Mouse (Mus musculus): ENCODE data around the gene Krt4.

Krt4 gene

GRCm38 (mm10) chr15:101924635-101925034 lies at the start of gene Krt4:
TSS of gene Krt4 (minus strand) at chr15:101924735.
- DNase-seq (ENCODE audit: low spot score) = no peak

DNA sequence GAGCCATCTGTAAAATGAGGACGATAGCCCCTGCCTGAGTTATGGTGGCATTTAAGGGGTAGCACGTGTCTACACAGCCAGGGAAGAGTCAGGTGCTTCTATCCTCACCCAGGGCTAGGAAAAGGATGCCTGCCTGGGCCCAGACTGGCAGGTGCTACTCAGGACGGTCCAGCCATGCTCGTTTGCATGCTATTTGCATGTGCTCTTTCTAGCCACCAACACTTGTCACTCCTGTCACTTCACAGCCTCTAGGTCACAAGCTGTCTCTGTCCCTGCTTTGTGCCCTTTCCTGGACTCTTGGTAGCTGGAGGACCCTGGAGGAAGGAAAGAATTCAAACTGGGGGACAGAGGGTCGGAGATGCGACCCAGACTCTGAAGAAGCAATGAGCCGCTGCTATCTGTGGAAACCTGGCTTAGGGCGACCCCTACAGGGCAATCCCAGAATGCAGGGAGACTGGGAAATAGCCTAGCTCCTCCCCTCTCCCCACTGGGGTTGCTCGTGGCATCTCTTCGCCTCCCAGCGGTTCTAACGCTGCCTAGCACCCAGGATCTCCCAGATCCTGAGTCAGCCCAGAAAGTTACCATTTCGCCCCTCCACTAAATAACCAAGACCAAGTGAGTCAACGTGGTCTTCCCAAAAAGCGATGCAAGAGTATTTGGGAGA lies 49.0 kb upstream of the Krt4 start:
- DNase-seq (ENCODE audit: low spot score) = peak; percentile 96

GRCm38 (mm10) chr15:101970536-101970935 lies 46.0 kb upstream of the Krt4 start:
- peak; percentile 62 for DNase-seq (ENCODE audit: low spot score)

DNA sequence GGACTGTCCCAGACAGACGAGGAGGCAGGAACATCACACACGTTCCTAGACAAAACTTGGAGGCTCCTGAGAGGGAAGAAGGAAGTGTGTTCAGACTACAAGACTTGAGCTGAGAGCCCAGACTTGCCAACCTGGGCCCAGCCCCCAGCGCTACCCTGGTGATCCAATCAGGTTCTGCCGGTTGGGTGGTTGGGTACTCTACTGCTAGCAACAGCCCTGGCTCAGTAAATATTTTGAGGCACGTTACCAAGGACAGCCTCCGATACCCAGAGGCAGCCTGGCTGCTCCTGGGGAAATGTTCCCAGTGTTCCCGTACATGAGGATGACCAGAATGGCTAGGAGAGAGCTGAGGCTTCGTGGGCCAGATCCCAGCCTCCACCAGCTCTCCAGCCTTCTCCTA lies 42.3 kb upstream of the Krt4 start:
- no peak for DNase-seq (ENCODE audit: low spot score)

- DNase-seq (ENCODE audit: low spot score) = no peak
Observed at GRCm38 (mm10) chr15:101958891-101959290, 34.4 kb upstream of the Krt4 start.

- DNase-seq (ENCODE audit: low spot score) = no peak
Observed at GRCm38 (mm10) chr15:101954187-101954586, 29.7 kb upstream of the Krt4 start, which contains the start of gene Krt78. TSS of gene Krt78 (minus strand) at chr15:101954287.

DNA sequence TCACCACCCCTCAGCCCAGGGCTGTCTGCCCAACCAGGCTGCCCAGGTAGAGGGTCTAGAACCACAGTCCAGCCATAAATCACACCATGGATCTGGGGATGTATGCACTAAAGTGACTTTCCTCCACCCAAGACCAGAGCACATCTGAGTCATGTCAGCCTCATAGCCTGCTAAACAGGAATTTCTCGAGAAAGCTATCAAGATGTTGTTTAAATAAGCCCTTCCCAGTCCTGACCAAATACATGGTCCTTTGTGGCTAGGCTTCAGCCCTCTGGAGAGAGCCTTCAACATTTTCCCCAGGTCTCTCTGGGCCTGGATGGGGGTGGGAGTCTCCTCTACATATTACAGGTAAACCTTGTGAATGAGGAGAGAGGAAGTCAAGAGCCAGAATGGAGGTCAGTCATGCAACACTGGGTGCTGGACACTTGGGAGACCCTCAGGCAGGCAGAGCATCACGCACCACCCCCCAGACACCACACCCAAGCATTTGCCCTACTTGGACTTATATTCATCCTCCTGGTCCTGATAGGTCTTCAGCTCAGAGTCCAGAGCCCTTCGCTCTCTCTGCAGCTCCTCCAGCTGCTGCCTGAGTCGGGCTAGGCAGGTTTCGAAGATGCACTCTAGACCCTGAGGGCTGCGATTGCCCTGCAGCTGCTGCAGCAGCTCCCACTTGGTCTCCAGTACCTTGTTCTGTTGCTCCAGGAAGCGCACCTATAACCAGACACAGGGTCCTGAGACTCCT lies 28.4 kb upstream of the Krt4 start:
- no peak for DNase-seq (ENCODE audit: low spot score)

DNA sequence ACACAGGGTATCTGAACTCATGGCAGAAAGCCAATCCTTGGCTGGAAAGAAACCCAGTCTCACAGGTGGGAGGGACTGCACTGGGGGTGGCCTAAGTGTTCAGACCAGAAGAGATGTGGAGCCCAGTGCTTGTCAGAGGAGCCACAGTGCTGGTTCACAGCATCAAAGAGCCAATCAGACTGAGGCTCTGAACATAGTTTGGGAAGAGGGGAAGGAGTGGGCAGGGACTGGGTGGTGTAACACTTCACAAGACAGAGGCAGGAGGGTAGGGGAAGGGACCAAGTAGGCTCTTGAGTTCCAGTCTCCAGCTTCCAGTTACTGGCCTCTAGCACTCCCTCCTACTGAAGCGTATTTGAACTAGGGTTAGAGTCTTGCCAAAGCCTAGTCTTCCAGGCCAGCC lies 20.9 kb upstream of the Krt4 start:
- no peak for DNase-seq (ENCODE audit: low spot score)

GRCm38 (mm10) chr15:101941948-101942347 lies 17.4 kb upstream of the Krt4 start:
- DNase-seq (ENCODE audit: low spot score) = no peak

DNA sequence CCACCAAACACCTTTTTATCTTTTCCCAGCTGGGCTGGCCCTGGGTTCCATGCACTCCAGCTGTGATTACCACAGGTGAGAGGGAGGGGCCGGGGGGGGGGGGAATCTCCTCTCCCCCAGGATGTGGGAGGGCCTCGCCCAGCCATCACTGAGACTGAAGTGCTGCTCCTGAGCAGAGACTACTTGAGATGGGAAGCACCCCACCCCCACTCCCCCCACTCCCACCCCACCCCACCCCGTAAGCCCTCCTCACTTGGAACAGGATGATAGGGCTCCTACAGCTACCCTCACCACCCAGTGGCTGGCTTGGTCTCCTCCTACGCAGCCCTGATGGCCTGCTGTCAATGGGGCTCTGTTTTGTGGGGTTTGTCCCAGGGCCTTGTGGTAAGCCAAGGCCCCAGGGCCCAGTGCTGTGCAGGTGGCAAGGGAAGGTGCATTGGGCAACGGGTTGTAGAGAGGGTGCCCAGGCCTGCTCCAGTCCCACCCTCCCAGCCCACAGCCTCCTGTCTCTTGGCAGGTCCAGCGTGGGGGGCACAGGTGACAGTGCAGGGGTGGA lies 15.8 kb upstream of the Krt4 start, which contains the start of gene Krt79:
TSS of gene Krt79 (minus strand) at position 51 of the 556 bp plus-strand sequence.
- no peak for DNase-seq (ENCODE audit: low spot score)

DNA sequence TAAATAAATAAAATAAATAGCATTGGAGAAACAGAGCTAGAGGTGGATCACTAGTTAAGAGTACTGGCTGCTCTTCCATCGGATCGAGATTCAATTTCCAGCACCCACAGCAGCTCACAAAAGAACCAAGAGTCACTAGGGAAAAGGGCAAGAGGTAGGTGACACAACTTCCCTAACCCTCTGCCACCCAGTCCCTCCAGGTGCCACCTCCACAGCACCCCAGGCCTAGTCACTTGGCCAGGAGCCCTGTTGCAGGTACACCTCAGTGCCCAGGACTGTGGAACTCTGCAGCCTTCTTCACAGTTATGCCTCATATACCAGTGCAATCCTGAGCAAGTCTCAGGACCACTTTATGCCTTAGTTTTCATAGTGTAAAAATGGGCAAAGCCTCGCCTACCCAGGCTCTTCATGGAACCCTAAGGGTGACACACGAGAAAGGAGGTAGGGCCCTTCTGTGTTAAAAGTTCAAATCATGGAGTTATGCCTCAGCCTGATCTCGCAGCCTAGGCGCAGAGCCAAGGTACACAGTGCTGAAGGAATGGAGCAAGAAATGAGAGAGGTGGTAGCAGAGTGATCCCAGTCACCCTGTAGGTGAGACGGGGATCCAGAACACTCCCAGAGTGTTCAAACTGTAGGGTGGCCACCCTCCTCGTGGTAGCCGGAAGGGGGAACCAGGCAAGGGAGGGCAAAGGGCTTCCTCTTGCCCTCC lies 14.2 kb upstream of the Krt4 start:
- no peak for DNase-seq (ENCODE audit: low spot score)

DNA sequence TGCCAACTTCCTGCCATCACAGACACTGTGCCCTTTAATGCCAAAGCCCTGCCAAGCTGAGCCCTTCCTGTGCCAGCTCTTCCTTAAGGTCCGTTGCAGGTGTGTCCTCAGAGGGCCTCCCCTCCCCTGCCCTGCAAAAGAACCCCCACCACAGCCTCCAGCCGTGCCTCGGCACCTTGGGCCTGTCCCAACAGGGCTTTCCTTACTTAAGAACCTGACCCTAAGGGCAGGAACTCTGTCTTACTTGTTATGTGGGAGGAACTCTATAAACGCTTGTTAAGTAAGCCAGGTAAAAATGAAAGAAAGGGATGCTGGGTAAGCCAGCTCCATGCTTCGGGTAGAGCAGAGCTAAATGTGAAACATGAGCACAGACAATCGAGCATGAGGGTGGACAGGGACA lies 8.5 kb upstream of the Krt4 start:
- no peak for DNase-seq (ENCODE audit: low spot score)

DNA sequence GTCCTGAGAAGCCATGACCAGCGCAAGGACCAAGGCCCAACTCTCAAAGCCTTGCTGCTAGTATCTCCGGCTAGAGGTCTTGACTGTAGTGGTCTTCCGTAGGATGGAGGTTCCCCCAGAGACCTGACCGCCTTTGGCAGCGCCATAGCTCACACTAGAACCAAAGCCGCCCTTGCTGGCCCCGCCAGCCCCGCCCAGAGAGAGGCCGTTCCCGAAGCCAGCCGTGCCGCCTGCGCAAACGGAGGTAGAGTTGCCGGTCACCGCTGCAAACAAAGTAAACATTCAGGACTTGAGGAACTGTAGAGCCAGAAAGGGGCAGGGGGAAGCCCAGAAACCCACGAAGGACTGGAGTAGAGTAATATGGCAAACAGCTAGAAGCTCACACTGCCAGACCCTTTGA lies 5.1 kb upstream of the Krt4 start:
- DNase-seq (ENCODE audit: low spot score) = no peak

GRCm38 (mm10) chr15:101929087-101929486 lies 4.6 kb upstream of the Krt4 start:
- no peak for DNase-seq (ENCODE audit: low spot score)

- DNase-seq (ENCODE audit: low spot score) = no peak
Observed at GRCm38 (mm10) chr15:101927340-101928080, 3.0 kb upstream of the Krt4 start.

GRCm38 (mm10) chr15:101925041-101925440 lies 506 bp upstream of the Krt4 start:
- no peak for DNase-seq (ENCODE audit: low spot score)

GRCm38 (mm10) chr15:101922296-101922695 lies 2.2 kb downstream of the Krt4 start:
- DNase-seq (ENCODE audit: low spot score) = no peak

- DNase-seq (ENCODE audit: low spot score) = no peak
Observed at GRCm38 (mm10) chr15:101916072-101916471, 8.5 kb downstream of the Krt4 start.

DNA sequence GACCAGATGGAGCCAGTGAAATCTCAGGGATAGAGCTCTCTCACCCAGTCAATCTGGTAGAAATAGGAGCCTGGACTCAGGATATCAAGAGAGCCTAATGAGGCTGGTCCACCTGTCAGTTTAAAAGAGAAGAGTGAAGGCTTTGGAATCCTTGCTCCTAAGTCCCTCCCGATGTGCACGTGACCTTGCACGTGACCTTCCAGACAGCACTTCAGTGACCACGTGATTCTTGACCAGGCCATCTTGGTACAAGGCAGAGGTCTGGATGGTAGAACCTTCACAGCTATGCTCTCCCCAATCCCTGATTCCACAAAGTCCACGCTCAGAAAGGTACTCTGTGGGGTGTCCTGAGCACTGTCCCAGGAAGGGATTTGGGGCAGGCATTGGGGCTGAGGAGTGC lies 19.7 kb downstream of the Krt4 start:
- no peak for DNase-seq (ENCODE audit: low spot score)

DNA sequence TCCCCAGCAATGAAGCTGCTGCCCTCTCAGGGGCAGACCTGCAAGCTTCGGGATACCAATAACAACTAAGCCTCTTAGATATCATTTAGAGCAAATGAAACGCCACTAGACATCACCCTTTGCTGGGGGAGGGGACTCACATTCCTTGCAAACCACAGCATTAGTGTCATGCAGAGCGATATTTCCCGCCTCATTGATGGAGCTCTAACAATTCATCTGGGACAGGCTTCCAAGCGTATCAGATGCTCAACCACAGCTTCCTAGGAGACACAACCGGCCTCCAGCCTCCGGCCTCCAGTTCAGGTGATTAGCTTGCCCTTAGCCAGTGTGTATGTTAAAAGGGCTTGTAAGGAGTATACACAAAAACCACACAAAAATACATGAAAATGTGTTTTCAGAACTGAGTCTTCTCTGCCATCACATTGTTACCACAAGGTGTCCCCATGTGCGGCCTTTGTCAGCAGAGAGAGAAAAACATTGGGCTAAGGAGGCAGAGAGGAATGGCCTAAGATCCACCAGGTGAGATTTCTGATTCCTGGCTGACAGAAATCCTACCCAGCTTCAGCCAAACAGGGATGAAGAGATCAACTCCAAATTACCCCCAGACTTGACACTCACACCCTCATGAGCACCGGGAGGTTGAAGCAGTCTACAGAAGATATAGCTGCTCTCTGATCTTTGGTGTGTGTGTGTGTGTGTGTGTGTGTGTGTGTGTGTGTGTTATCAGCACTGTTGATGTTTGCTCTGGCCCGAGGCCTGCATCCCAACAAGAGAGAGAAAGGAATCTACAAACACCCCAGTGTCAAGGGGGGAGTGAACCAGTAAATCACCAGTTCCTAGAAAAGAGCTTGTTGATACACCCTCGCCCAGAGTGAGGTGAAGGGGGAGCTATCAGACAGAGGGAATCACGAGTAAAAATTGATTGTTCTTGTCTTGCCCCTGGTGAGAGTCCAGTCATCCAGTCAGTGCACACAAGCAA lies 22.1 kb downstream of the Krt4 start:
- DNase-seq (ENCODE audit: low spot score) = no peak

DNA sequence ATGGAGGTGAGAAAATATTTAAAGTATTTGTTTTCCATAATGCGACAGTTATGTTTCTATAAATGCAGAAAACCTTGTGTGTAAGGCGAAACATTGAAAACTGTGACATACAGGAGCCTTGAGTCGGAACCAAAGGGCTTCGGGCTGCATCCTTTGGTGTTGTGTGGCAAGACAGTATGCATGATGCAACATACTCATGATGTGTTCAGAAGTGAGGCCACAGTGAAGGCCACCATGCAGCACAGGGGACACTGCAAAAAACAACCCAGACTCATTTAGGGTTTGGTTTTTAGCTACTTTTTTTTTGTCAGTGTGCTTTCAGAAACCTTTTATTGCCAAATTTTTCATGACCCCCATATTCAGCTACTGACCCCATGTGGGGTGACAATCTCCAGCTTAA lies 29.3 kb downstream of the Krt4 start:
- no peak for DNase-seq (ENCODE audit: low spot score)

Data from MN1 (cell line).